Mouse (Mus musculus): ENCODE results near the gene Peli1. TPM values are rescaled to one million over a fixed set of nuclear protein-coding genes. Genes with fewer than 3 reads are reported as not detected.
"Not testable (repeated sequence)": the region's sequence is repeated elsewhere in the genome, so short reads cannot be mapped to it uniquely, and the experiment has no call there.

Peli1 gene
- total RNA-seq, 2 experiments from 2014 or later, result 11.3 to 15.9 TPM

GRCm38 (mm10) chr11:21178998-21179645, 88.0 kb downstream of the Peli1 start:
- no peak for ATAC-seq (replicated peaks; ENCODE audit: poor library complexity, severe bottlenecking)

- ATAC-seq (replicated peaks; ENCODE audit: poor library complexity, severe bottlenecking), result not testable (repeated sequence)
Measured at GRCm38 (mm10) chr11:21179873-21180272, 88.8 kb downstream of the Peli1 start.

GRCm38 (mm10) chr11:21180650-21181049, 89.6 kb downstream of the Peli1 start:
- peak; percentile 63 for ATAC-seq (replicated peaks; ENCODE audit: poor library complexity, severe bottlenecking)

GRCm38 (mm10) chr11:21181616-21182015, 90.5 kb downstream of the Peli1 start:
- no peak for ATAC-seq (replicated peaks; ENCODE audit: poor library complexity, severe bottlenecking)

- no peak for ATAC-seq (replicated peaks; ENCODE audit: poor library complexity, severe bottlenecking)
Measured at GRCm38 (mm10) chr11:21182709-21183108, 91.6 kb downstream of the Peli1 start.

GRCm38 (mm10) chr11:21191821-21192220, 100.7 kb downstream of the Peli1 start:
- ATAC-seq (replicated peaks; ENCODE audit: poor library complexity, severe bottlenecking), result not testable (repeated sequence)

- no peak for ATAC-seq (replicated peaks; ENCODE audit: poor library complexity, severe bottlenecking)
Measured at GRCm38 (mm10) chr11:21194851-21195250, 103.8 kb downstream of the Peli1 start.

Other genes with a start within 250 kb of the Peli1 start
- gene Vps54, start 148.0 kb downstream of the Peli1 start, total RNA-seq (2014; fragmentation: Nextera tagmentation), result 30.2 and 33.9 TPM in 2 replicates
- 38.6 and 44.1 TPM in 2 replicates for gene Vps54, start 148.0 kb downstream of the Peli1 start, total RNA-seq (2017)